Mouse (Mus musculus): ENCODE results near the gene Adck1. TPM values are rescaled to one million over a fixed set of nuclear protein-coding genes. Genes with fewer than 3 reads are reported as not detected.
A peak's percentile ranks its signal among the peaks of the same experiment; 100 is the strongest.

Gene Adck1
- polyA plus RNA-seq, 1 experiment from 2014 or later, result 28.4 TPM

GRCm38 (mm10) chr12:88408323-88409047 lies 48.1 kb downstream of the Adck1 start:
- no peaks in the 10 kb centered on the region for H3K9me3 ChIP-seq (ENCODE audit: control insufficient read depth, low read length)
- no peak overlapping the region for H3K4me2 ChIP-seq (ENCODE audit: low read depth, low read length)
- peaks cover 5% of the 10 kb centered on the region; the same call in 1 of the 2 replicates for H3K4me1 ChIP-seq (ENCODE audit: control insufficient read depth, insufficient read depth, low read length)
- H3K36me3 ChIP-seq (ENCODE audit: control insufficient read depth, insufficient read depth, low read length), result no peaks in the 10 kb centered on the region
- no peak overlapping the region for H3K9ac ChIP-seq (replicated peaks; ENCODE audit: low read depth, low read length)
- no peaks in the 10 kb centered on the region for H3K27me3 ChIP-seq (ENCODE audit: control insufficient read depth, insufficient read depth, low read length)
- WGBS, result 43% methylated on average over 11 of the region's 11 CpGs
- H3K4me3 ChIP-seq (ENCODE audit: low read depth, low read length), result no peak overlapping the region
- no peak overlapping the region for H3K27ac ChIP-seq (ENCODE audit: low read depth, low read length)
- no peak for ATAC-seq (ENCODE audit: low read depth)

- Histone ChIP-seq H3K4me3 (ENCODE audit: low read depth, low read length) (no peak overlapping the region), H3K27me3 (ENCODE audit: control insufficient read depth, insufficient read depth, low read length) (no peaks in the 10 kb centered on the region), H3K9me3 (ENCODE audit: control insufficient read depth, low read length) (no peaks in the 10 kb centered on the region), H3K4me1 (ENCODE audit: control insufficient read depth, insufficient read depth, low read length) (peaks cover 5% of the 10 kb centered on the region; the same call in 1 of the 2 replicates), H3K4me2 (ENCODE audit: low read depth, low read length) (no peak overlapping the region), H3K36me3 (ENCODE audit: control insufficient read depth, insufficient read depth, low read length) (no peaks in the 10 kb centered on the region), H3K9ac (replicated peaks; ENCODE audit: low read depth, low read length) (no peak overlapping the region), H3K27ac (ENCODE audit: low read depth, low read length) (no peak overlapping the region)
- 79% methylated on average over 1 of the region's 1 CpGs for WGBS
- ATAC-seq (ENCODE audit: low read depth), result no peak
Observed at GRCm38 (mm10) chr12:88413239-88413638, 52.9 kb downstream of the Adck1 start.

DNA sequence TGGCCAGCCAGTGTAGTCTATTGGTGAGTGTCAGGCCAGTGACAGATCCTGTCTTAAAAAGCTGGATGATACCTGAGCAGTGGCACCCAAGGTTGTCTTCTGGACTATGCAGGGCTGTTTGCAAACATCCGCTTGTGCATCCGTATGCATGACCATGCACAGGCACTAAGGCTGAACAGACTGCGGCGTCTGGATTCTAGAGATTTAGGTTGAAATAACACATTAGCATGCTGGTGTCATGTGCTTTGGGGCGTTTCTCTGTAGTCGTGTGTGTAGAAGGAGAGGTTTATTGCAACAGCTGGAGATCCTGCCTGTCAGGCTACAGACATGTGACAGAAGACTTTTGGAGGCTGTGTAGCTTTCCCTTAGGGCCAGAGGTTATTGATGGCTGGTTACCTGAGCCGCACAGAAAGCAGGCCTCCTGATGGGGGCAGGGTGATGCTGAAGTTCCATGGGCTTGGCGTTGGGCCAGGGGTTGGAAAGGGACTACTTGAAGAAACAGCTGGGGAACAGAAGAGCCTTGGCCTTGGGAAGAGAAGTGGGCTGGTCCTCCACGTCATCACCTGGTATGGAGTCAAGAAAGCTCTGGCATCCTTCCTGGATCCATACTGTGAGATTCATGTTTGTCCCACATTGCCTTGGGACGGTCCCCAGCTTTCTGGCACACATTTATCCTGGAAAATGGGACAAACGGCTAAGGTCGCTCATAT lies 59.7 kb downstream of the Adck1 start:
- Histone ChIP-seq H3K4me1 (ENCODE audit: control insufficient read depth, insufficient read depth, low read length) (0 out of 2 replicates have a peak, but pooled peaks cover 4% of the 10 kb centered on the region), H3K36me3 (ENCODE audit: control insufficient read depth, insufficient read depth, low read length) (no peaks in the 10 kb centered on the region), H3K4me3 (ENCODE audit: low read depth, low read length) (no peak overlapping the region), H3K4me2 (ENCODE audit: low read depth, low read length) (no peak overlapping the region), H3K27me3 (ENCODE audit: control insufficient read depth, insufficient read depth, low read length) (no peaks in the 10 kb centered on the region), H3K9ac (replicated peaks; ENCODE audit: low read depth, low read length) (no peak overlapping the region), H3K27ac (ENCODE audit: low read depth, low read length) (no peak overlapping the region), H3K9me3 (ENCODE audit: control insufficient read depth, low read length) (no peaks in the 10 kb centered on the region)
- peak; percentile 76 for ATAC-seq (ENCODE audit: low read depth)
- 58% methylated on average over 12 of the region's 12 CpGs for WGBS

- Histone ChIP-seq H3K4me1 (ENCODE audit: control insufficient read depth, insufficient read depth, low read length) (peaks cover 5% of the 10 kb centered on the region; the same call in 1 of the 2 replicates), H3K4me3 (ENCODE audit: low read depth, low read length) (no peak overlapping the region), H3K27ac (ENCODE audit: low read depth, low read length) (no peak overlapping the region), H3K4me2 (ENCODE audit: low read depth, low read length) (no peak overlapping the region), H3K9ac (replicated peaks; ENCODE audit: low read depth, low read length) (no peak overlapping the region), H3K9me3 (ENCODE audit: control insufficient read depth, low read length) (no peaks in the 10 kb centered on the region), H3K36me3 (ENCODE audit: control insufficient read depth, insufficient read depth, low read length) (no peaks in the 10 kb centered on the region), H3K27me3 (ENCODE audit: control insufficient read depth, insufficient read depth, low read length) (no peaks in the 10 kb centered on the region)
- WGBS, result 75% methylated on average over 3 of the region's 3 CpGs
- ATAC-seq (ENCODE audit: low read depth), result peak; percentile 53; the same call in 1 of the 2 replicates
Observed at GRCm38 (mm10) chr12:88426926-88427325, 66.6 kb downstream of the Adck1 start.

GRCm38 (mm10) chr12:88428735-88429134 lies 68.4 kb downstream of the Adck1 start:
- Histone ChIP-seq H3K9me3 (ENCODE audit: control insufficient read depth, low read length) (no peaks in the 10 kb centered on the region), H3K4me3 (ENCODE audit: low read depth, low read length) (no peak overlapping the region), H3K4me1 (ENCODE audit: control insufficient read depth, insufficient read depth, low read length) (peaks cover 5% of the 10 kb centered on the region; the same call in 1 of the 2 replicates), H3K4me2 (ENCODE audit: low read depth, low read length) (no peak overlapping the region), H3K27me3 (ENCODE audit: control insufficient read depth, insufficient read depth, low read length) (no peaks in the 10 kb centered on the region), H3K36me3 (ENCODE audit: control insufficient read depth, insufficient read depth, low read length) (no peaks in the 10 kb centered on the region), H3K27ac (ENCODE audit: low read depth, low read length) (no peak overlapping the region), H3K9ac (replicated peaks; ENCODE audit: low read depth, low read length) (no peak overlapping the region)
- peak; percentile 5; the same call in 1 of the 2 replicates for ATAC-seq (ENCODE audit: low read depth)
- WGBS, result 91% methylated on average over 2 of the region's 2 CpGs

GRCm38 (mm10) chr12:88432277-88432676 lies 71.9 kb downstream of the Adck1 start:
- Histone ChIP-seq H3K27me3 (ENCODE audit: control insufficient read depth, insufficient read depth, low read length) (no peaks in the 10 kb centered on the region), H3K9ac (replicated peaks; ENCODE audit: low read depth, low read length) (no peak overlapping the region), H3K27ac (ENCODE audit: low read depth, low read length) (no peak overlapping the region), H3K36me3 (ENCODE audit: control insufficient read depth, insufficient read depth, low read length) (no peaks in the 10 kb centered on the region), H3K4me1 (ENCODE audit: control insufficient read depth, insufficient read depth, low read length) (peaks cover under 1% of the 10 kb centered on the region; the same call in 1 of the 2 replicates), H3K4me2 (ENCODE audit: low read depth, low read length) (no peak overlapping the region), H3K9me3 (ENCODE audit: control insufficient read depth, low read length) (no peaks in the 10 kb centered on the region), H3K4me3 (ENCODE audit: low read depth, low read length) (no peak overlapping the region)
- no peak for ATAC-seq (ENCODE audit: low read depth)
- 76% methylated on average over 4 of the region's 4 CpGs for WGBS

DNA sequence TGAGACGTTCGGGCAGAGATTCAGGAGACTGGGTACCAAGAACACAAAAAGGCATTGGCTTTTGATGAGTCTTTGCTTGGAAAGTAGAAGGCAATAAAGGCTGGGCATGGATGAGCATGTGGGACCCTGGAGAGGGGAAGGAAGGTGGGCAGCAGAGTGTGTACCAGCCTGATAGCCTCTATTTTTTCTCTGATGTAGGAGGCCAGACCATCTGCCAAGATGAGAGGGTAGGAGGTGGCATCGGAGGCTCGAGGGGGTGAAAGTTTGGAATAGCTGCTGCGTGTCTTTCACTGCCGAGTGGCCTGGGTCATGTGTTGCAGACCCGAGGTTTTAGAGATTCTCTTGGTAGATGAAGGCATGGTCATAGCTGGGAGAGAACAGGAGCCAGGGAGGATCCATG lies 72.8 kb downstream of the Adck1 start:
- H3K4me1 ChIP-seq (ENCODE audit: control insufficient read depth, insufficient read depth, low read length), result no peaks in the 10 kb centered on the region
- H3K9ac ChIP-seq (replicated peaks; ENCODE audit: low read depth, low read length), result no peak overlapping the region
- ATAC-seq (ENCODE audit: low read depth), result no peak
- H3K27ac ChIP-seq (ENCODE audit: low read depth, low read length), result no peak overlapping the region
- no peak overlapping the region for H3K4me3 ChIP-seq (ENCODE audit: low read depth, low read length)
- H3K36me3 ChIP-seq (ENCODE audit: control insufficient read depth, insufficient read depth, low read length), result no peaks in the 10 kb centered on the region
- H3K27me3 ChIP-seq (ENCODE audit: control insufficient read depth, insufficient read depth, low read length), result no peaks in the 10 kb centered on the region
- 96% methylated on average over 7 of the region's 7 CpGs for WGBS
- H3K4me2 ChIP-seq (ENCODE audit: low read depth, low read length), result no peak overlapping the region
- no peaks in the 10 kb centered on the region for H3K9me3 ChIP-seq (ENCODE audit: control insufficient read depth, low read length)

- whole genome bisulfite sequencing, result 69% methylated on average over 15 of the region's 15 CpGs
- no peaks in the 10 kb centered on the region for H3K27me3 ChIP-seq (ENCODE audit: control insufficient read depth, insufficient read depth, low read length)
- no peak overlapping the region for H3K9ac ChIP-seq (replicated peaks; ENCODE audit: low read depth, low read length)
- no peak overlapping the region for H3K4me2 ChIP-seq (ENCODE audit: low read depth, low read length)
- H3K4me3 ChIP-seq (ENCODE audit: low read depth, low read length), result no peak overlapping the region
- no peak for ATAC-seq (ENCODE audit: low read depth)
- no peak overlapping the region for H3K27ac ChIP-seq (ENCODE audit: low read depth, low read length)
- peaks cover 6% of the 10 kb centered on the region; the same call in 1 of the 2 replicates for H3K4me1 ChIP-seq (ENCODE audit: control insufficient read depth, insufficient read depth, low read length)
- H3K9me3 ChIP-seq (ENCODE audit: control insufficient read depth, low read length), result no peaks in the 10 kb centered on the region
- H3K36me3 ChIP-seq (ENCODE audit: control insufficient read depth, insufficient read depth, low read length), result no peaks in the 10 kb centered on the region
Observed at GRCm38 (mm10) chr12:88436962-88437750, 76.8 kb downstream of the Adck1 start.

Data from neural tube, embryonic 14.5 days (tissue).